Mouse (Mus musculus): ENCODE measurements at regions not wholly inside any gene's neighbourhood (a gene's known extent, or its start where the extent isn't known, plus 50 kb on each side); places are given as distances from the start of the nearest gene placed in this dataset.
A peak's percentile ranks its signal among the peaks of the same experiment; 100 is the strongest.

- DNase-seq: no peak
- intact Hi-C loops (cut with DNase I): no loop called here
Measured at GRCm38 (mm10) chr6:101609015-101609414, 231.3 kb upstream of the Pdzrn3 start.

- intact Hi-C loops (cut with DNase I): no loop called here
- DNase-seq: no peak
Measured at GRCm38 (mm10) chr6:101603083-101603482, 225.4 kb upstream of the Pdzrn3 start.

DNA sequence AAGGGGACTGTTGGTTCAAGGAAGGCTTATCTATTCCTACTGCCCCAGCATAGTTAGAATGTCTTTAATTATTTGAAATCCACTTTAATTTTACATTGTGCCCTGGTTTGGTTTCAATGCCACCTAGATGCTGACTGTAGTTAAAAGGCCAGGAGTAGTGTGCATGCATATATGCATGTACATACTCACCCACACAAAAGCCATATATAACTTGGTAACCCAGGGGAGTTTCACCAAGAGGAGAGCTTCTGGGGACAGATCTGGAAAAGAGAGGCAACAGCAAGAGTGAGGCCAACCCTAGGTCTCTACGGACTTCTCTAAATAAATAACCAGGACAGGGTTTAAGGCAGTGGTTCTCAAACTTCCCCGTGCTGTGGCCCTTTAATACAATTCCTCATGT, 219.3 kb upstream of the Pdzrn3 start:
- intact Hi-C loops (cut with DNase I): no loop called here
- no peak for DNase-seq

DNA sequence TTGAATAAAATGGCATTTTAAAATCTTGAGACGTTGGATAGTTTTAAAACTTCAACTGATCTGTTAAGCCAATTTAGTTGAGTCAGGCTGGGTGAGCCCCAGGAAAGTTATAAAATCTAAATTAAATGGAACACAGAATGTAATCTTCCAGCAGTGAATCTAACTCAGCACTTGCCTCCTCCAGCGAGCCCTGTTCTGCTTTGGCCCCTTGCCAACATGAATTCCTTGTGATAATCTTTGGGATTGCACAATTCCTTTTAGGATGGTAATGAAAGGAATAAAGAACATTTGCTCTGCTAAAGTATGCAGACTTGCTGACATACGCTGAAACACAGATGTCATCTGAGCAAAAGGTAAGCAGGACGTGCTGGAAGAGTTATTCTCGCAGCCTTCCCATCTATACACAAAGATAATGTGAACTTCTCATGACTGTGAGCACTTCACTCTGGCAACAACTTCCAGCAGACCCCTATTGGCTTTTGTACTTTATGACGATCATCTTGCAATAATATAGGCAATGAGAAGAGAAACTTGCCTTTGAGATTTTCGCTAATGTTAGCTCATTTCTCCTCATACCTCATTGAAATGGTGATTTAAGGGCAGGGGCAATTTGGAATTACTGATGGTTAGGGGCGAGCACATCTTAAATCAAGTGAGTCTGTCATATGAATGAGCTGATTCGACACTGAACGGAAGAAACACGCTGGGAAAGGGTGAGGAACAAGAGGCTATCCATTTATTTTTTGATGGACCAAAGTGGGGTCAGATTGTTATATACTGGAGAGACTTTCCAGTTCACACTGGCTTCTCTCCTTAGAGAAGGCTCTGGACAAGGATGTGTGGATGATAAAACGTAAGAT, 216.3 kb upstream of the Pdzrn3 start:
- intact Hi-C loops (cut with DNase I): no loop called here
- peak in 1 of 2 experiments; percentile 27 for DNase-seq

DNA sequence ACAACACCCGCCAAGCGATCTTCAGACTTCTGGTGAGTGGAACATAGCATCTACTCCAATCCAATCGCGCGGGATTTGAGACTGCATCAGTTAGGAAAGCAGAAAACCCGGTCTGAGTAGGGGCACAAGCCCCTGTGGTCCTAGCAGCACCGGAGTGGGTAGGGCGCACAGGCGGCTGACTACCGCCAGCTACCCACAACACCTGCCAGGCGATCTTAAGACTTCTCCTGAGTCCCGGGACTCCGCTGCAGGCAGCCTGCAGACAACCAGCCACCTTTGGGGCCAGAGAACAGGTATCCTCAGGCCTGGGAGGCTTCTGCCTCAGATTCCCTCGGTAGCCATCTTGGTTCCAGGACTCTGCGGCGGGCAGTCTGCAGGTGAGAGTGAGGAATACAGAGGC, 208.2 kb upstream of the Pdzrn3 start:
- DNase-seq: no peak
- intact Hi-C loops (cut with DNase I): no loop called here

- intact Hi-C loops (cut with DNase I): no loop called here
- DNase-seq: no peak
Measured at GRCm38 (mm10) chr6:101580824-101581223, 203.1 kb upstream of the Pdzrn3 start.

DNA sequence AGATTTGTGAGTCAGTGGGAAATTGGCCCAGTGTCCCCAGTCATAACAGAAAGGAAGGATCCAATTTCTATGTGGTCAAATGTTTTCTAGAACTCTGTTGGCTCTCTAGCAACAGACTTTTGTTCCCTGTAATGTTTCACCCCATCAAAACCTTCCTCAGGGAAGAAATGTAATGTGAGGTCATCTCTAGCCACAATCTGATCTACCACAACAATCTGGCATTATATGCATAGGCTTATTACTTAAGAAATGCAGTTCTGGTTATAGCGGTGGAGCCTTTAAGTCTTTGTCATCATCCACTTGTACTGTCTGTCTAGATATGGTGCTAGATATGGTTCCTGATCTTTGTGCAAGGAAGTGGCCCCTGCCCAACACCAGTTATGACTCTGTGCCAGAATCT, 178.4 kb upstream of the Pdzrn3 start:
- intact Hi-C loops (cut with DNase I): no loop called here
- no peak for DNase-seq

GRCm38 (mm10) chr6:101554965-101555604, 177.4 kb upstream of the Pdzrn3 start:
- DNase-seq: no peak
- intact Hi-C loops (cut with DNase I): no loop called here

DNA sequence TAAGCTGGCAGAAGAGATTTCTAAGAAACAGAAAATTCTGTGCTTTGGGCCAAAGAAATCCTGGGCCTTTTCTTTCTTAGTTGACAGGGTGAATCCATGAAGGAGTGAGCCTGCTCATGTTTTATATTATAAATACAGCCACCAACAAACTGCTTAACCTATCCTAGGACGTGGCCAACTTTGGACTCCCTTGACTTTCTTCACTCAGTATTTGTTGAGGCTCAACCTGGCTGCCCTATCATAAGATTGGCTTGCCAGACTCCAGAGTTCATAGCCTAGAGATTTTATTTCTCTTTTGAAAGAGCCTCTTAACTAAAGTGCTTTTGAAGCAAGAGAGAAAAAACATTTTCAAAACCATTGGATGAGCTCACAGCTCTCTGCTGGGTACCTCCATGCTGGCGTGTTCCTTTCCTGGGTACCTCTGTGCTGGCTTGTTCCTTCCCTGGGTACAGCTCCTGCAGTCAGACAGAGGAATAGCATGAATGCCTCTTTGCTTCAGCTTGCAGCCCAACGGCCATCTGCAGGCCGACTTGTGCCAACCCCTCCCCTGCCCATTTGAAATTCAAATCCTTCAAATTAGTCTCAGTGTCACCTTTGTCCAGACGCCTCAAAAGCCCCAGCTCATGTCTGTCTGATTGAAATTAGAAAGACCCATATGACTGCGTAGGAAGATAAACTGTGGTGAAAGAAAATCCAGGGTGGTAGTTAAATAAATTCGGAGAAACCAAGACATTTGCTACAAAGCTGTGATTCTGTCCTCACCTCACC, 173.0 kb upstream of the Pdzrn3 start:
- intact Hi-C loops (cut with DNase I): no loop called here
- no peak for DNase-seq

DNA sequence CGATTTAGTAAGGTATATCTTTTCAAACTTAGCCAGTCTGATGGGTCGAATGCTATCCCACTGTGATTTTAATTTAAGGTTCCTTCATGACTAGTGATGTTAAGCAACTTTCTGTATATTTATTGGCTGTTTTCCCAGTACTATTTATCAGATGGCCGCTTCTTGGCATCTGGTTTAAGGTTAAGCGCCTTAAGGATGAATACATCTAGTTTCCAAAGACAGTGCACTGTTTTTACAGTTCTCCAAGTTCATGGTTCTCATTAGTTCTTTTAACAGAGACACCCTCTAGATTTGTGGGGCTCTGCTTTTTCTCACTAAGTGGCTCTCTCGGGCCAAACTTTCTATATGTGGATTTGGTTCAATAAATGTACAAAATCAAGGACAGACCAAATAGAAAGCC, 159.9 kb upstream of the Pdzrn3 start:
- intact Hi-C loops (cut with DNase I): no loop called here
- no peak for DNase-seq

DNA sequence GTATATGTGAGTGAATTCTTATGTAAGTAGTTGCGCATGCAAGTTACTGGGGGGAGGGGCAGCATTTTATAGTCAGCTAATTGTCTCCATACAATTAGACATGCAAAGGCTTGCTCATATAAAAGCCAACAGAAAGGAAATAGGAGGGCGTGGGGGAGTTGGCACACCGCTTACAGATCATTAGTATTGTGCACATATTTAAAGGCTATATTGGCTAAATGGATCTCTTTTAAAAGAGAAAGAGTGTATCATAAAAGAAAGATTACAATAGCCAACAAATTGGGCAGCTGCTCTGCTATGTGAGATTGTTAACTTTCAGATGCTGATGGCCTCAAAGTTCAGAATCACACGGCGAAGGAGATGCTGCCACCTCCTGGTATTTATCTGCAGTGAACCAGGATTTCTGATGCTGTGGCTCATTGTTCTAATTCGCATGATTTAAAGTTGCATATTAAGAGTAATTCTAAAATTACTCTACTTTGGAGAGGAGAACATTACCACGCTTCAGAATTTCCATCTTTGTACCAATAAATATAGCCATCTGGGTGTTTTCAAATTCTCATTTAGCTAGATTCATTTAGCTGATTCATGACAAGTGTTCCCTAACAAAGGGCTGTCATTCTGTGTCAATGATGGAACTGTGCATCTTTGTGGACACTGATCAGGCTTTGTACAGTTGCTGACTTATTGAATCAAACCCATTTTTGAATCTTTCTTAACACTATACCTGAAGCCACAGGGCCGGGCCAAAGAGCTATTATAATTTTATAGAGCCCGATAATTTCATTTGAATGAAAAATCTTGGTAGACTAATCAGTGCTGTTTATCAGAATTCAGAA, 156.7 kb upstream of the Pdzrn3 start:
- intact Hi-C loops (cut with DNase I): loop anchor here (5.0 kb wide), 2 partner anchors 157 to 652 kb away; partner anchors contain the start of gene Pdzrn3
- no peak for DNase-seq

DNA sequence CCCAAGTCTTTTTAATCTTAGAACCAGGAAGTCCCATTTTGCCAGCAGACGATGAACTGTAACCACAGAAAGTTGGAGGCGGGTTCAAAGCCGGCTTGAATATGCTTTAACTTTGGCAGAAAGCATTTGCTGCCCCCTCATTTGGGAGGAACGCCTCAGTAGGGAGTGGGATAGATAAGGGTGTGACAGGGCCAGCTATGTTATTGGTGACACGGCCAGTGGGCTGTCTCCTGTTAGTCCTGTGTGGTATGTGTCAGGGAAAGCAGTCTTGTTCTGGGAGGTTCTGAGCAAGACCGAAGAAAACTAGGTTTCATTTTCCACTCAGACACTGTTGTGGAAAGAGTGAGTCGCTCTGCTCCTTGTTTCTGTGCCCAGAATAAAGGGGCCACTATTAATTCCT, 154.7 kb upstream of the Pdzrn3 start:
- DNase-seq: no peak
- intact Hi-C loops (cut with DNase I): loop anchor here (2.0 to 5.0 kb wide), 3 partner anchors 155 to 650 kb away; partner anchors contain the start of gene Pdzrn3

- DNase-seq: no peak
- intact Hi-C loops (cut with DNase I): loop anchor here (2.0 to 5.0 kb wide), 3 partner anchors 155 to 650 kb away; partner anchors contain the start of gene Pdzrn3
Measured at GRCm38 (mm10) chr6:101531914-101532313, 154.2 kb upstream of the Pdzrn3 start.

DNA sequence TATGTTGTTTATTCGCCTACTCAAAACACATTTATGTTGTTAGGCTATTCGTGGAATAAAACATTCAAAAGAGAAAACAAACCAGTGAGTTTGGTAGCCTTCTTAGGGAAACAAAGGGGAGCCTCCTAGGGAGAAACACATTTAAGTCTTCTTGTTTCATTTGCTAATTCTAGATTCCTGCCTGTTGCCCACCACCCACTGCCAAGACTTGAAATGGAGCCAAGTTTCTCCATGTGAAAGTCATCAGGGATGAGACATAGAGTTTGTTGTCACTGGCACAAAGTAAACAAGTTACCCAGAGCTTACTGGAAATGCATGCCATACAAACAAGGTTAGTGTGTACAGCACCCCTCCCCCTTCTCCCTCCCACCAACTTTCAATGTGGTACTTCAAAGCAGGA, 147.4 kb upstream of the Pdzrn3 start:
- no peak for DNase-seq

DNA sequence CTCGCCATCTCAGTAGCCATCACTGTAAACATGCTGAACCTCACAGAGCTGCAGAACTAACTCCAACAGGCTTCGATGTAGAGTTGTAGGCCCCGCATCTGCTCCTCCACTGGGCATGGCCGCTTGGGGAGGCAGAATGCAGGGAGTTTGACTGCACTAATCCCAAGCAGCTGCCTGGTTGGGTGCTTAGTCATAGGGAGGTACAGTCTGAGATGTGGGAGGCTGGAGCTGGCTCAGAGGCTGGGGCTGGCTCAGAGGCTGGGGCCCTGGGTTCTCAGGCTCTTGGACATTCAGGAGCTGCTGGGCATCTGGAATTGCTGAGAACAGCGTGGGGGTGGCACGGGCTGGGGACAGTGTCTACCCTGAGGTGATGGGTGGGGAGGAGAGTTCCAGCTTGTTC, 143.6 kb upstream of the Pdzrn3 start:
- DNase-seq: no peak
- intact Hi-C loops (cut with DNase I): loop anchor here (5.0 kb wide), 1 partner anchor 119 kb away; no protein-coding TSS in a partner anchor

More for the DNA sequence above, 147.4 kb upstream of the Pdzrn3 start:
- intact Hi-C loops (cut with DNase I): no loop called here

DNA sequence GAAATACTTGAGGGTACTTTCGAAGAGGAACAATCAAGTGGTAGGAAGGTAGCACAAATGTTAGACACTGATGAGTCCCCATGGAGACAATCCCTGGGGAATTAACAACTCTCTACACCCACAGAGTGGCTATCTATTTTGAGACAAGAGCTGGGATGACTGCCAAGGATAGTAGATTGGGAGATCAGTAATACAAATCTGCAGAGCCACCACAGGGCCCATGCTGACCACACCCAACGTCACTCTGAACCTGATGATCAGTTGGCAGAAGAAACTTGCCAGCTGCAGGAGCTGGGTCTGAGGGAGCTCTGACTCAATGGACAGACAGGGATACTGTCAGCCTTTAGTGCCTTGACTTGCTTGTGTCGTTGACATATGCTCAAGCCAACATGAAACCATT, 143.1 kb upstream of the Pdzrn3 start:
- intact Hi-C loops (cut with DNase I): loop anchor here (5.0 kb wide), 1 partner anchor 118 kb away; no protein-coding TSS in a partner anchor
- DNase-seq: no peak

DNA sequence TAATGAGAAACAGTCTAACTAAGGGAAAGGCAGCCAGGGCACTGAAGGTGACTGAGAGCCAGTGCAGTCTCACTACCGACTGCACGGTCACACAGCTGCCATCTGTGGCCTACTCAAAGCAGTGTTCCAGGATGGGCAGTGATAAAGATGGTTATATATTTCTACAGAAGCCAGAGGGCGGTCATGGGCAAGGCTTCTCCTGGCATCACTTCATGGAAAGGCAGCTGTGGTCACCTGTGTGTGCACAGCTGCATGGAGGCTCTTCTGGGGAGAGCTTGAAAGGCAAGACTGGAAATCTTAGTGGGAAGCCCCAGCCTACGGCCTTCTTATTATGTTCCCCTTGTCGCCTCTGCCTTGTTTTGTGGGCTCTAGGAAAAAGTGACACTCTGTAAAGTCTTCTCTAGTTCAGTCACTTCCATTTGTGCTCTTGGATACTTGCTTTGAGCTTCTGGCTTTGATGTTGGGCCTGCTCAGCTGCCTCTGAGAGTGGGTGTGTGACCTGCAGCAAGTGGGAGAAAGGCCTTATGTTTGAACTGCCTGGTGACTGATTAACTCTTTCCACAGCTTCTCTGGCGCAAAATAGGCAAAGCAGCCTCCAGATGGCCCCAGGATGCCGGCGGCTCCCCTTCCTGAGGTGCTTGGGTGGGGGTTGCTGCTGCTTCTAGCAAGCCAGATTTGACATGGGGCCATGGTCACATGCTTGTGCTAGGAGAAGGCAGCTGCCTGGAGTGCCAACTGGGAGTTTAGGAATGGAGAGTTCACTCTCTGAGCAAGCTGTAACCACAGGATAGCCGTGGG, 141.4 kb upstream of the Pdzrn3 start:
- DNase-seq: no peak
- intact Hi-C loops (cut with DNase I): no loop called here

DNA sequence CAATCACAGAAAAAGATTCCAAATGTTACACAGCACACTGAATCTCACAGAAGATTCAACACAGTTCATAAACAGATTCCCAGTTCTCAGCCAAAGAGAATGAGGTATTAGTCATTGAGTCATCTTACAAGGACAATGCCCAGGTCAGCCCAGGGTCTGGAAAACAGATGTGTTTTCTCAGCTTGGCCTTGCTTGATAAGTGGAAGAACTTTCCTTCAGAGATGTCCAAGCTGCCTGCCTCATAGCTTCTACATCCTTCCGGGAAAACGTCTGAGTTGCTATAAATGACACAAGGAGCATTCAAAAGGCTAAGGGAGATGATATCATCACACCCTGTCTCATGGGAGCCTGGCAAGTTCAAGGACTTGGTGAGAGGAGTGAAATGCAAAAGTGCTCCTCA, 139.9 kb upstream of the Pdzrn3 start:
- intact Hi-C loops (cut with DNase I): no loop called here
- no peak for DNase-seq

DNA sequence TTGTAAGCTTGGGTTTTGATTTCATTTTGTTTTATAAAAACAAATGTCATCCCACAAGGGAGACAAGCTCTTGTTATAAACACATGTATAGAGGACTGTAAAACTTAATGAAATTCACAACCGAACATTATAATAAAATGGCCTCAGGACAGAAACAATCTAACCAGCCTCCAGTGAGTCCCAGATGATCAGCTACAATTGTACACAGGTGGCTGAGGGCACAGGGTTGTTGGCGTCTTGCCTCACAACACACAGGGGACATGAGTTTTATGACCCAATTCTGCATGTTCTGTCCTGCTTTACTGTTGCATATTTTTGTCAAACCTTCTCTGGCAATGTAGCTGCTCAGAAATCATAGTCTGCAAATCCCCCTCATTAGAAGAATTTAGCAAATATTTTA, 136.0 kb upstream of the Pdzrn3 start:
- intact Hi-C loops (cut with DNase I): no loop called here

More for the DNA sequence above, 136.0 kb upstream of the Pdzrn3 start:
- DNase-seq: no peak
